Mouse (Mus musculus) liver, embryonic 14.5 days (tissue): ENCODE results near the gene Clcnkb.

Source experiments
- CTCF ChIP-seq: IDR thresholded peaks from 2 replicates; pipeline ENCODE4 v1.5.1; 2016; ENCODE audit warnings: antibody characterized with exemption, low read depth, control low read depth
- EP300 ChIP-seq: IDR thresholded peaks from 2 replicates; pipeline ENCODE4 v1.6.1; 2016; ENCODE audit warnings: antibody characterized with exemption, low read depth

DNA sequence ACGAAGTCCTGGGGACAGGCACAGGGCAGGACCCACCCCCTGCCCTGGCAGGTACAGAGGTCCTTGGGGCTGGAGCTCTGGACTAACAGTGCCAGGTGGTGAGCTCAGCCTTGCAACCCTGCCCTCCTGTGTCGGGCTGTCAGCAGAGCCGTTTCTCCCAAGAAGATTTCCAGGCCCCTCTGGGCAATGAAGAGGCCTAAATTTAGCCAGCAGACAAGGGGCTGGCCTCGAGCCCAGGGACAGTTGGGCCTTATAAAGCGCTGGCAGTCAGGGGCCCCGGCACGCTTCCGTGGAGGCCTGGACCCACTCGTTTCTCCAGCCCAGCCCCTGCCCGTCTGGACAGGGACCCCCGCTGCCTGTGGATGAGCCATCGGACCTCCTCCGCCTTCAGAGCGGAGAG, 5.6 kb upstream of the Clcnkb start:
- TF ChIP-seq EP300: no peak
- no peak for TF ChIP-seq CTCF
